Mouse (Mus musculus): ENCODE measurements around the gene Skint5. TPM values are rescaled to one million over a fixed set of nuclear protein-coding genes. Genes with fewer than 3 reads are reported as not detected.
"Not testable (repeated sequence)": the region's sequence is repeated elsewhere in the genome, so short reads cannot be mapped to it uniquely, and the experiment has no call there.

The Skint5 gene
- not detected for total RNA-seq (2021)
- long read RNA-seq, experiment 1: 0 reads
- long read RNA-seq, experiment 2: 0 reads

- DNase-seq: no peak
Measured at GRCm38 (mm10) chr4:113999403-113999802, at the start of gene Skint5. Skint5 (minus strand) TSS chr4:113999503.

- DNase-seq: no peak
Measured at GRCm38 (mm10) chr4:113957343-113957742, 42.0 kb downstream of the Skint5 start.

GRCm38 (mm10) chr4:113764182-113764581, 235.1 kb downstream of the Skint5 start:
- DNase-seq: no peak

GRCm38 (mm10) chr4:113763684-113764083, 235.6 kb downstream of the Skint5 start:
- no peak for DNase-seq

GRCm38 (mm10) chr4:113448230-113448629, 551.1 kb downstream of the Skint5 start:
- not testable (repeated sequence) for DNase-seq

Other genes starting within 250 kb of the Skint5 start
- gene Skint11, start 163.9 kb upstream of the Skint5 start, total RNA-seq (2021): not detected